Mouse (Mus musculus) limb, embryonic 12.5 days (tissue): ENCODE results near the gene Cd163. TPM values are rescaled to one million over a fixed set of nuclear protein-coding genes. Genes with fewer than 3 reads are reported as not detected.

Experiments
- ATAC-seq: fragments of 200-750 bp; cut with Nextera tagmentation; 2 replicates; pipeline ENCODE4 v1.8.0; 2017; ENCODE audit warnings: low read depth, moderate TSS enrichment; ENCODE audit not compliant: insufficient number of reproducible peaks, insufficient read depth, low FRiP score, low TSS enrichment
- H3K27ac ChIP-seq: fragments of 300-500 bp; sonication (generic); 2 replicates; pipeline ENCODE4 v1.5.1; 2016; ENCODE audit warnings: mild to moderate bottlenecking, moderate library complexity
- H3K27me3 ChIP-seq: fragments of 300-500 bp; sonication (generic); 2 replicates; pipeline ENCODE4 v1.6.1; 2016; ENCODE audit warnings: mild to moderate bottlenecking, moderate library complexity
- H3K36me3 ChIP-seq: fragments of 300-500 bp; sonication (generic); 2 replicates; pipeline ENCODE4 v1.6.1; 2016; ENCODE audit warnings: mild to moderate bottlenecking, moderate library complexity
- H3K4me1 ChIP-seq: fragments of 300-500 bp; sonication (generic); replicated peaks from 2 replicates; pipeline ENCODE4 v1.6.1; 2016
- H3K4me2 ChIP-seq: fragments of 300-500 bp; sonication (generic); 2 replicates; pipeline ENCODE4 v1.6.1; 2016; ENCODE audit warnings: mild to moderate bottlenecking, moderate library complexity
- H3K4me3 ChIP-seq: fragments of 300-500 bp; sonication (generic); replicated peaks from 2 replicates; pipeline ENCODE4 v1.5.1; 2016; ENCODE audit warnings: mild to moderate bottlenecking
- H3K9ac ChIP-seq: fragments of 300-500 bp; sonication (generic); replicated peaks from 2 replicates; pipeline ENCODE4 v1.6.1; 2016; ENCODE audit warnings: mild to moderate bottlenecking, moderate library complexity
- H3K9me3 ChIP-seq: fragments of 300-500 bp; sonication (generic); 2 replicates; pipeline ENCODE4 v1.6.1; 2016; ENCODE audit warnings: mild to moderate bottlenecking, moderate library complexity
- WGBS: fragments of 180-500 bp; shearing (Covaris S2); methylation state at CpG from one replicate; pipeline ENCODE4 v1.1.7; 2016; 5-methylcytosine and 5-hydroxymethylcytosine counted together
- polyA plus RNA-seq: library from polyadenylated mRNA; unstranded; fragments of >200 nt; fragmentation: Nextera tagmentation; extraction: Ambion mirVana; gene quantifications from 2 replicates; pipeline ENCODE4 v1.2.1, GENCODE M21; 2016

Gene Cd163
- polyA plus RNA-seq, 1 experiment from 2014 or later: not detected

- Histone ChIP-seq H3K27ac (no peak overlapping the region), H3K9me3 (no peaks in the 10 kb centered on the region), H3K4me3 (no peak overlapping the region), H3K4me2 (no peak overlapping the region), H3K27me3 (no peaks in the 10 kb centered on the region), H3K9ac (no peak overlapping the region), H3K4me1 (no peaks in the 10 kb centered on the region), H3K36me3 (no peaks in the 10 kb centered on the region)
- 89% methylated on average over 6 of the region's 6 CpGs for WGBS
- ATAC-seq: no peak
Observed at GRCm38 (mm10) chr6:124373584-124374206, 69.2 kb downstream of the Cd163 start.

DNA sequence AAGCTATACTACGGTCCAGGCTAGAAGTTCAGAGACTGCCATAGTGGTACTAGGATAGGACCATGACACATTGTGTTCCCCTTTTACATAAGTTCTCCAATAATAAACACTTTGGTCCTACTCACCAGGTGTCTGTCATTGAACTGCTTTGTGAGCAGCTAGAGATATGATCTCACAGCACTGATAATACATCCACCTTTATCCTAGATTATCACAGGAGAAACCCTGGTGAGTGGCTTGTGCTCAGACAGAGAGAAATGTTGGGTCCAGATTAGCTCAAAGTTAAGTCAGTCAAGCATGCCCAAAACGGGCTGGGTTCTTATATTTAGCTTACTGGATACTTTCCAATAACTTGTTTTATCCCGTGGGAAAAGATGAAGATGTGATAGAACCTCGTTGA is 70.2 kb downstream of the Cd163 start:
- Histone ChIP-seq H3K27me3 (no peaks in the 10 kb centered on the region), H3K27ac (no peak overlapping the region), H3K9me3 (no peaks in the 10 kb centered on the region), H3K4me1 (no peaks in the 10 kb centered on the region), H3K4me3 (no peak overlapping the region), H3K9ac (no peak overlapping the region), H3K4me2 (no peak overlapping the region), H3K36me3 (no peaks in the 10 kb centered on the region)
- no peak for ATAC-seq
- 83% methylated on average over 4 of the region's 4 CpGs for WGBS

GRCm38 (mm10) chr6:124375435-124375884 is 71.0 kb downstream of the Cd163 start:
- WGBS: 81% methylated on average over 11 of the region's 11 CpGs
- no peak overlapping the region for H3K9ac ChIP-seq
- H3K36me3 ChIP-seq: no peaks in the 10 kb centered on the region
- H3K4me2 ChIP-seq: no peak overlapping the region
- no peaks in the 10 kb centered on the region for H3K9me3 ChIP-seq
- no peak overlapping the region for H3K4me3 ChIP-seq
- no peak for ATAC-seq
- H3K27me3 ChIP-seq: no peaks in the 10 kb centered on the region
- H3K4me1 ChIP-seq: no peaks in the 10 kb centered on the region
- no peak overlapping the region for H3K27ac ChIP-seq

DNA sequence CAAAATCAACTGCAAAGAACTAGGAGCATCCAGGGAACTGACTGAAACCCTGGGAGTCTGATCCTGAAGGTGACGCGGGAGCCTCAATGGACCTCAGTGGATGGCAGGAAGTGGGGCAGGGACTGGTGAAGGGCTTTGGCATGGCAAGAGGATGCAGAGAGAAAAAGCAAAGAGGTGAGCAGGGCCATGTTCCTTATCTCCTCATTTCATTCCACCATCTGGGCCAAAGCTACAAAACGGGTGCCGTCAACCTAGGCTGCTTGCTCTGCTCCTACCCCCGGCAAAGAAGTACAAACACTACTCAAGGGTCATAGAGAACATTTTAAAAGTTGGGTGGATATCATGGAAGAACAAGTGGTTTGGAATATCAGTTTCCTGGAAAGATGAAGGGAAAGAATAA is 71.9 kb downstream of the Cd163 start:
- Histone ChIP-seq H3K9ac (no peak overlapping the region), H3K4me3 (no peak overlapping the region), H3K4me1 (no peaks in the 10 kb centered on the region), H3K9me3 (no peaks in the 10 kb centered on the region), H3K36me3 (no peaks in the 10 kb centered on the region), H3K27ac (no peak overlapping the region), H3K27me3 (no peaks in the 10 kb centered on the region), H3K4me2 (no peak overlapping the region)
- no peak for ATAC-seq
- WGBS: 91% methylated on average over 5 of the region's 5 CpGs

- H3K27me3 ChIP-seq: no peaks in the 10 kb centered on the region
- no peak overlapping the region for H3K9ac ChIP-seq
- no peak for ATAC-seq
- H3K9me3 ChIP-seq: no peaks in the 10 kb centered on the region
- no peak overlapping the region for H3K4me2 ChIP-seq
- no peaks in the 10 kb centered on the region for H3K4me1 ChIP-seq
- WGBS: 87% methylated on average over 4 of the region's 4 CpGs
- H3K27ac ChIP-seq: no peak overlapping the region
- no peaks in the 10 kb centered on the region for H3K36me3 ChIP-seq
- H3K4me3 ChIP-seq: no peak overlapping the region
Observed at GRCm38 (mm10) chr6:124377494-124378255, 73.2 kb downstream of the Cd163 start.

DNA sequence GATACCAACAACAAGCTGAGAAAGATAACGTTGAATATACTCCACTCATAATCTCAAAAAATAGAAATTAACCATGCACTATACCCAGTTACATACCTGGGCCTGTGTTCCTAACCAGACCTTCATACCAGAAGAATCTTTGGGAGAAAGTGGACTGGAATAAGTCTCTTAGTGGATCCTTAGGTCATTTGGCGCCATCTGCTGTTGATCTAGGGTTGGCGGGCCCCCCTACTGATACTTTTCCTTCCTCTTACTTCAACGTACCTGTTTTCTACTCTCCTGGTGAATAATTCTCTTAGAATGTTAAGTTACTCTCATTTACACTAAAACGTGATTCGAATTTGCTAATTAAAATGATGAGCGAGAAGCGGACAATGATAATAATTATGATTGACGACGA is 74.9 kb downstream of the Cd163 start:
- no peaks in the 10 kb centered on the region for H3K36me3 ChIP-seq
- H3K27ac ChIP-seq: no peak overlapping the region
- no peaks in the 10 kb centered on the region for H3K4me1 ChIP-seq
- no peak overlapping the region for H3K4me3 ChIP-seq
- no peaks in the 10 kb centered on the region for H3K27me3 ChIP-seq
- ATAC-seq: no peak
- no peaks in the 10 kb centered on the region for H3K9me3 ChIP-seq
- WGBS: 30% methylated on average over 10 of the region's 10 CpGs
- no peak overlapping the region for H3K9ac ChIP-seq
- no peak overlapping the region for H3K4me2 ChIP-seq

Other genes with a start within 250 kb of the Cd163 start
- gene Vmn2r27, start 72.8 kb upstream of the Cd163 start, polyA plus RNA-seq: not detected in 2 replicates
- 49.8 and 50.3 TPM in 2 replicates for gene Pex5, start 110.4 kb downstream of the Cd163 start, polyA plus RNA-seq
- 10.3 and 10.9 TPM in 2 replicates for gene Clstn3, start 160.1 kb downstream of the Cd163 start, polyA plus RNA-seq
- 0.54 and 0.63 TPM in 2 replicates for gene C1rl, start 188.5 kb downstream of the Cd163 start, polyA plus RNA-seq
- gene C1ra, start 207.7 kb downstream of the Cd163 start, polyA plus RNA-seq: 0.56 and 0.61 TPM in 2 replicates
- 0.85 and 1.4 TPM in 2 replicates for gene C1s1, start 237.7 kb downstream of the Cd163 start, polyA plus RNA-seq